Mouse (Mus musculus): ENCODE results near the gene Ptger2. TPM values are rescaled to one million over a fixed set of nuclear protein-coding genes. Genes with fewer than 3 reads are reported as not detected.

Ptger2 gene
- polyA plus RNA-seq, 1 experiment from 2014 or later, result 2.0 TPM

DNA sequence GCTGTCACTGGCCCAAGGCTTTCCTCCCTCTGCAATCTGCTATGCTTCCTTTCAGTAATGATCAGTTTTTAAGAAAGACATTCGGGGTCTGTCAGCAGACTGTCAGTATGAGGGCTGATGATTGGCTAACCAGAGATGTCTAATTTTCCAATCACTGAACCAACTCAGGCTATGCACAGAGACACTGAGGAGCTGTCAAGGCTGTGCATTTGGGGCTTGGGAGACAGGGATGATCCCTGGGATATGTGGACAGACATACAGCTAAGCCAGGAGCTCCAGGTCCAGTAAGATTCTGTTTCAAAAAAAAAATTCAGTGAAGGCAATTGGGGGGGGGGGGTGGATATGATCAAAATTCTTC lies 62.4 kb downstream of the Ptger2 start:
- whole genome bisulfite sequencing, result 56% methylated on average over 1 of the region's 1 CpGs
- Histone ChIP-seq H3K27me3 (replicated peaks) (no peaks in the 10 kb centered on the region), H3K4me1 (0 out of 2 replicates have a peak, but pooled peaks cover 6% of the 10 kb centered on the region), H3K9ac (no peak overlapping the region), H3K27ac (peak overlapping the region; percentile 78), H3K4me2 (0 out of 2 replicates have a peak overlapping the region, but pooled peaks have one; percentile 8), H3K9me3 (no peaks in the 10 kb centered on the region), H3K36me3 (no peaks in the 10 kb centered on the region), H3K4me3 (replicated peaks) (no peak overlapping the region)
- no peak for ATAC-seq (ENCODE audit: insufficient read depth, low FRiP score, low read depth)

DNA sequence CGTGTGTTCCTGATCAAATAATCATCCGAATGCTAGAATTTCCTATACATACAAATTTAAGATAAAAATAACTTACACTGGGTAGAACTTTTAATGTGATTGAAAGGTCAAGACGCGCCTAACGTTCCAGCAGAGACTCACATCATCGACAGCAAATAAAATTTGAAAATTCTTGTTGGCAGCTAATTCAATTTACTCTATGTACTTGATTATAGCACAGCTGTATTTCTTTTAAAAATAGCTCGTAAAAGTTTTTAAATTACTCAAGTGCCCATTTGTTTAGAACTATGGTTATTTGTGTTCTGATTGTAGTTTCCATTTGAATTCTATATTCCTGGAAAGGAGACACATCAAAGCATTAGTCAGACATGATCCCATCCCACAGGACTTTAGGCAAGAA lies 63.1 kb downstream of the Ptger2 start:
- no peak overlapping the region for H3K4me2 ChIP-seq
- H3K27ac ChIP-seq, result no peak overlapping the region
- H3K4me3 ChIP-seq (replicated peaks), result no peak overlapping the region
- H3K36me3 ChIP-seq, result no peaks in the 10 kb centered on the region
- no peaks in the 10 kb centered on the region for H3K27me3 ChIP-seq (replicated peaks)
- ATAC-seq (ENCODE audit: insufficient read depth, low FRiP score, low read depth), result no peak
- no peak overlapping the region for H3K9ac ChIP-seq
- H3K4me1 ChIP-seq, result 0 out of 2 replicates have a peak, but pooled peaks cover 6% of the 10 kb centered on the region
- no peaks in the 10 kb centered on the region for H3K9me3 ChIP-seq
- WGBS, result 82% methylated on average over 7 of the region's 7 CpGs

MicroRNA genes within 50 kb of the gene (microRNA counts, 519-probe panel; counts per million panel counts)
- microRNA mmu-miR-327, result not detected

Small RNAs within 50 kb of the gene (microRNA-seq; reads per million reads assigned to microRNA genes)
- gene Mir327, result not detected

Other genes with a start within 250 kb of the Ptger2 start
- gene Gm8267, start 237.9 kb upstream of the Ptger2 start, polyA plus RNA-seq (2015; fragmentation: Nextera tagmentation; extraction: Ambion mirVana), result not detected in 2 replicates
- gene Ptgdr, start 128.8 kb upstream of the Ptger2 start, polyA plus RNA-seq (2015; fragmentation: Nextera tagmentation; extraction: Ambion mirVana), result 0.33 and 0.50 TPM in 2 replicates
- gene Gpr137c, start 231.5 kb downstream of the Ptger2 start, polyA plus RNA-seq (2015; fragmentation: Nextera tagmentation; extraction: Ambion mirVana), result 1.8 and 2.4 TPM in 2 replicates
- gene Txndc16, start 232.1 kb downstream of the Ptger2 start, polyA plus RNA-seq (2015; fragmentation: Nextera tagmentation; extraction: Ambion mirVana), result 11.2 and 11.3 TPM in 2 replicates

All from stomach, embryonic 15.5 days (tissue).